Mouse (Mus musculus) left cerebral cortex, postnatal 10 days (tissue): ENCODE measurements at regions not wholly inside any gene's neighbourhood (a gene's known extent, or its start where the extent isn't known, plus 50 kb on each side); places are given as distances from the start of the nearest gene placed in this dataset.

Source experiments
- DNase-seq, 2 experiments: peaks; one replicate each; pipeline ENCODE4 v3.0.0; 2021 to 2022; ENCODE audit warnings: low spot score in 2 of 2, mixed read lengths in 1 of 2; ENCODE audit errors: extremely low spot score in 1 of 2
- intact Hi-C: fragments of 180-260 bp; cut with DNase I; formaldehyde crosslinking; loops from one replicate; pipeline ENCODE4 v1.15.1; 2025

DNA sequence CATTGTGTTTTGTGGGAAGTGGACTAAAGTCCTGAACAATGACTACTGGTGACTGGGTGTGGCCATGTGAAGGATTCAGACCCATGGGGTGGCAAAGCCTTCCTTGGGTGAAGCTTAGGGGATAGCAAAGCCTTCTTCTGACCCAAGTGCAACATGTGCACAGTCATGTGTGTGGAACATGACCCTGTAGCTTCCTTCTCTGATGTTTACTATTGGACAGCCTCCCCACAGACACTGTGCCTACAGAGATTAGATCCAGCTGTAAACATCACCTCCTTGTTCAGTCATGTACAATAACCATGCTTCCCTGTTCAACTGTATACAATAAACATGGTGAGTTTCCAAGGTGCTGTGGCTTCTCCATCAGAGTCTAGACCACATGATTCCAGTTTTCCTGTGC, 132.4 kb upstream of the Ahr start:
- intact Hi-C loops, result no loop called here
- DNase-seq, result no peak

DNA sequence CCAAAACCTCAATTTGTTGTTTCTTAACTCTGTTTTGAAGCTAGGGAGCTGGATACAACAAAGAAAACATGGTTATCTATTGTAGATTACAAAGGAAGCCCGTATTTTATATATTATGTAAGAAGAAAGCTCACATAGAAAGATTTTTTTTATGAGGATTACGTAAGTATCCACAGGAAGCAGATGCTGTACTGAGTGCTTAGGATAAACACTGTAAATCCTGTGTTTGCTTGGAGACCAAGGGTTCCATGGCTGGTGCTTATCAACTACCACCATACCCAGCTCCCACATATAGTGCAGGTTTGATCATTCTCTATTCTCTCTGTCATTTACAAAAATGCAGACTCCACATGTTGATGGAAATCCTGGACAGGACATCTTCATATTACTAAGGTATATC, 131.2 kb upstream of the Ahr start:
- intact Hi-C loops, result no loop called here
- no peak for DNase-seq

DNA sequence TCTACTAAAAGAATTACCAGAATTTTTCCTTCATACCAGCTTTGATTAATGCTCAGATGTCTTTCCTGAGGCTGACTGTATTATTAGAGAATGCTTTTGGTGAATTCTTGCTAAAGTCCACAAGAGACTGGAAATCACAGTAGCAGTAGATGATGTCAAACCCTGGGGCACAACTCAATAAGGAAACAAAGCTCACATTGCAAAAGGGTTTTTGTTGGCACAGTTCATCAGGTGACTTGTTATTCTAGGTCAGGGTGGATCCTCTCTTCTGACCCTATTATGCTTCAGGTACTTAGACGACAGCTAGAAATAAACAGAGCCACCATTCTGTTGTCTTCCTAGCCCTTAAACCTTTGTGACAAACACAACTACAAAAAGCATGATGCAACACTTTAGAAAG, 128.2 kb upstream of the Ahr start:
- DNase-seq, result no peak
- intact Hi-C loops, result no loop called here

DNA sequence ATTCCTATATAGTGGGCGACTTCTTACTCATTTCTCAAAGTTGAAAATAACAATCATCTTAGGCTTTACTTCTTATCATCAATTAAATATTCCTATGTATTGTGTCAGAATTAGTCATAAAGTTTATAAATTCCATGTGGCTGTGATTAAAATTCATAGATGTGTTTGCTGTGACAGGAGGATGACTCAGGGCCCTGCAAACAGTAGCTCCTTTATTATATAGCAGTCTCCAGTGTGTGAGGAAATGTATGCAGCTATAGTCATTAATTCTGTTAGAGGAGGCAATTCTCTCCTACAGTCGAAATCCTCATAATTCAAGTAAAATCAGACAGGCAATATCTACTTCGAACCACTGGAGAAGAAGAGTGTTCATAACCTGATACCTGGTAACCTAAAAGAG, 121.7 kb upstream of the Ahr start:
- no peak for DNase-seq
- intact Hi-C loops, result no loop called here

DNA sequence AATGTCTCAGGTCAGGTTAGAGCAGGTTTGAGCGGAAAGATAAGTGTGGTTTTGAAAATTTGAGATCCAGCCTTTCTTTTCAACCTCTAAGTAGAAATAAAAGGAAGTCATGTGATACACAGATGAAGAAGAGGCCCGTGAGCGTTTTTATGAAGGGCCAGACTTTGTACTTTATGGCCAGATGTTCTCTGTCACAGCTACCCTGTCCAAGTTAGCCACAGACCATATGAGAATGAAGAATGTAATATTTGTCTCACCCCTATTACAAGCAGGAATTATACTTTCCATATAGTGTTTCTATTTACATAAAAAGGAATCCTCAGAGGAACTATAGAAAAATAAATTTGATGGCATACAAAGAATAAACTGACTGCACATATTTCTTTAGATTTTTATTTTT, 114.9 kb upstream of the Ahr start:
- DNase-seq, result no peak
- intact Hi-C loops, result no loop called here

DNA sequence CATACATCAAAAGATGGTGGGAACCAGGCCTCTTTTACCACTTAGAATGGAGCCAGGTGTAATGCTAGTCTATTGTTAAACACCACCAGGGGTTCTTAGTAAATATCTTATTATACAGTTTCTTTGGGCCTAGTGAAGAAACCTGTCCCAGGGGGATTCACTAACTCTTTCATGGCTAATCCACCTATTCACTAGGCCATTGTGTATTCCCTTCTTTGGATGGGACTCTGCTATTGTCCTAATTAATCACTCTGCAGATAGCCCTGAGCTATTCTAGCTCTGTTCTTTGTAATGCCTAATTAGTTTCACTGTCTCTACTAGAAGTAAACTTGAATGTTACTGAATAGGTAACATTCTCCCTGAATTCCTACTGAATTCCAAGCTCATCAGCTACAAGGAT, 107.6 kb upstream of the Ahr start:
- intact Hi-C loops, result no loop called here
- no peak for DNase-seq

DNA sequence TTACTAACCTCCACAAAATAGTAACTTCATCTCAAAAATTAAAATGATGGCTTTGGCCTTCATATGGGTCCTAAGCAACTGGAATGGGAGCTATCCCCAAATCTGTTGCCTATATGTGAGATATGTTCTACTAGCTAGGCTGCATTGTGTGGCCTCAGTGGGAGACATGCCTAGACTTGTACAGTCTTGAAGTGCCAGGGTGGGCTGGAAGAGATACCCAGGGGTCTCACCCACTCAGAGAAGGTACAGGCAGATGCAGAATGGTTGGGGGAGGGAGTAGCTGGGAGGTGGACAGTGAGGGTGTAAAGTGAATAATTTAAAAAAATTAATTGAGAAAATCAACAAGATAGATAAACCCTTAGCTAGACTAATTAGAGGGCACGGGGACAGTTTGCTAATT, 106.9 kb upstream of the Ahr start:
- intact Hi-C loops, result no loop called here
- DNase-seq, result no peak

DNA sequence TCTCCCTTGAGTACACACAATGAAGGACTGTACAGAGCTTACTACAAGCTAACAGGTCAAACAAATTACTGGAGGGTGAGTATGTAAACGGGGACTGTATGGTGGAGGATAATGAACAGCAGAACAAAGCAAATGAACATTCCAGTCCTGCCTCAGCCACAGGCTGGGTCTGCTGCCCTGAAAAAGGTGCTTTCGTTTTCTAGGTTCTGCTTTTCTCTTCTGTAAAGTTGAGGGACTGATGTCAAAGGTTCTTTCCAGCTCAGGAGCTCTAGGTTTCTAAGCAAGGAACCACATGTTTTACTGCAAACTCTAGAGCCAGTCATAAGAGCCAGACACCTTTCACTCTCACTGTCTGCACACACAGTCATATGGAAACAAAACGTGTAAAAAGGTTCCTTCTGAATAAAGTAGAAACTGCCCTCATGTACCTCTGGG, 106.1 kb upstream of the Ahr start:
- intact Hi-C loops, result no loop called here

DNA sequence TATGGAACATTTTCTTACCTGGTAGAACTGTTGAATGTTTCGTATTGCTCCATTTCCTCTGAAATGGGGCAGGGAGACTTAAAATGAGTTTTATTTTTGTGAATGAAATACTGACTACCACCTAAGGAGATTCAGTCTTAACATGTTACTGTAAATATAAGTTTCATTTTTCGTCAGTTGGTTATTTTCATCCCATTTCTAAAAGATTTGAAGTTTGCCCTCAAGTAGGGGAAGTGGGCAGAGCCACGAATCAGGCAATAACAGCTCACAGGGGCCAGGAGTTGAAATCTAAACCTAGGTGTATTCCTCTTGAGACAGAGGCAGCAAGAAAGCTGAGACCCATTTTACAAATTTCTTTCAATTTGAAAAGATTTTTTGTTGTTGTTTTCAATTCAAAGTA, 88.6 kb upstream of the Ahr start:
- intact Hi-C loops, result no loop called here
- DNase-seq, result no peak

More for the DNA sequence above, 106.1 kb upstream of the Ahr start:
- no peak for DNase-seq

DNA sequence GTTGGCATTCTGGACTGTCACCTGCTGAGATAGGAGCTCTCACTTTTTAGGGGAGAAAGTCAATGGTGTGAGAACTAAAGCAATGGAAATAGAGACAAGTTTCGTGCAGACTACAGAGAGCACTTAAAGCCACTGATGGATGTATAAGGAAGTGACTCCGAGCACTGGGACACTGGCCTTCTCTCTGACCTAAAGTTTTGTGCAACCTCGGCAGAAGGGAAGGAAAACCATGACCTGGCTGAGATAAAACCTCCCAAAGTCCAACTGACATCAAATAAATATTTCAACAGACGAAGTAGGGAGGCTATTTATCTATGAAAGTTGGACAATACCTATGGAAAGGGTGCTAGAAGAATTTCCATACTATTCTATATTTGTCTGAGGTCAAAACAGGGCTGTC, 80.0 kb upstream of the Ahr start:
- DNase-seq, result no peak
- intact Hi-C loops, result no loop called here

DNA sequence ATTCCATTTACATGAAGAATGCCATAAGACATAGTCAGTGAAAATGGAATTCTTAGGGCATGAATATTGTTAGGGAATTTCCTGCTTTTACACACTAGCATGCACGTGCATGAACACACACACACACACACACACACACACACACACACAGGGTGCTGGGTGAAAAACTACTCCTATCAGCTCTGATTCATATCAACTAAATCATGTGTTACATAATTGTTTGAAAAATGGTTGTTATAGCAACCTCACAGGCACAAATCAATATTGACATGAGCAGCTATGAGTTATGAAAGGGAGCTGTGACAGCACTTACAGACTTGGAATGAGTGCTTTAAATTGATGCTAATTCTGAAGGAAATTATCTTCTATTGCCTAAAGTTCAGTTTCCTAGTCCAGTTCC, 72.8 kb upstream of the Ahr start:
- no peak for DNase-seq
- intact Hi-C loops, result no loop called here

DNA sequence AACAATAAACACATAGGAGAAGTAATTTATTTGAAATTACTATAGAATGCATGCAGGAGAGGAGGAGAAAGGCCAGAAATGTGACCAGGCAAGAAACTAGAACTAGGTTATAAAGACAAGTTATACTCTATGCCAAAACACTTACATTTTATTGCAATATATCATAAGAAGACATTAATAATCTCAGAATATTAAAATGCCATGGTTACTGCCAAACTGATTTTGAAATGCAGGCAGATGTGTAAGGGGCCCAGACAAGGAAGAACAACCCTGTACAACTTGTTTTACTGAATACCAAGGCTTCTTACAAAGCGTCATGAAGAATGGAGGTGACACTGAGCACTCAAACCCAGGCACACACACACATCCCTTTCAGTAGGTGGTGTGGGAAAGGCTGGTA, 68.9 kb upstream of the Ahr start:
- DNase-seq, result no peak
- intact Hi-C loops, result no loop called here

DNA sequence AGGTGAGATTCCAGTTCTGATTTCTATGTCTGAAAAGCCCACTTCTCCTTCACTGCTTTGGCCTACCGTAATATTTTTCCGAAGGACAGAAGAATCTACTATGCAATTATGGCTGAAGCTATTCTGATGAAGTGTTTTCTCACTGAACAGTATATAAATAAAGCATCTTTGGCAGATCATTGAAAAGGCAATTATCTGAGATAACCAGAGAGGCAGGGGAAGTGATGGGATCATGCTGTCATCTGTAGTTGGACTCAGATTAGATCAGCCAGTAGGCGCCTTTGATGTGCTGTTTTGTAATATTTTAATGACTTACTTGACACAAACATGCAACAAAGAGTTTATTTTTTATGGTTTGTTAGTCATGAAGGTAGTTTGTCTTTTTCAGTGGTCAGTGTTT, 67.8 kb upstream of the Ahr start:
- no peak for DNase-seq
- intact Hi-C loops, result no loop called here

DNA sequence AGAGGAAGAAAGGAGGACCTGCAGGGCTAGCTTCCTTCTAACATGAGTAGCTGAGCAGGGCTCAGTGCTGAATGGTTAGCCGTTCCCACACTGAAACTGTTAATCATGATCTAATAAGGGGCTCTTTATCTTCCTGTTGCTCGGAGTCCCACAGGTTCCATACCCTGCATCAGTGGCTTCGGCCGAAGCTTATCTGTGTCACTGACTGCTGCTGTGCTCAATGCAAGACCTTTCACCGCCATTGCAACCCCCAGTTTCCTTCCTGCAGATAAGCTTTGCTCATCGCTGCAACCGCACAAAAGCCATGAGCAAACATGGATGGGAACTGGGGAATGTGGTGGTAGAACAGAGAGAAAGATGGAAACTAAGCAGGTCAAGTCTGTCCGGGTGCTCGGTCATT, 63.5 kb upstream of the Ahr start:
- no peak for DNase-seq
- intact Hi-C loops, result no loop called here

DNA sequence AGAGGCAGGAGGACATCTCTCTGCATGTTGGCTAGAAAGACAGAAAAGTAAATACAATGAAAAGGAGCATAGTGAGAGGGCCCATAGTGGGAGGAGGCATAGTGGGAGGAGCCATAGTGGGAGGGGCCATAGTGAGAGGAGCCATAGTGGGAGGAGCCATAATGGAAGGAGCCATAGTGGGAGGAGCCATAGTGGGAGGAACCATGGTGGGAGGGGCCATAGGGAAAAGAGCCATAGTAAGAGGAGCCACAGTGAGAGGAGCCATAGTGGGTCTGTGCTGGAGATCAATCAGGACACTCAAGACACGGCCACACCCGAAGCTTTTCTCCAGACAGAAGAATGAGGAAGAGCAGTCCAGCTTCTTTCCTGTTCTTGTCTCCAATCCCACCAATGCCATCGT, 58.0 kb upstream of the Ahr start:
- no peak for DNase-seq
- intact Hi-C loops, result no loop called here
